Mouse (Mus musculus) cerebellum, adult 11 months (tissue): ENCODE measurements around the gene Nckipsd.

Experiments used
- DNase-seq: peaks from one replicate; pipeline ENCODE4 v3.0.0; 2022

Nckipsd gene

DNA sequence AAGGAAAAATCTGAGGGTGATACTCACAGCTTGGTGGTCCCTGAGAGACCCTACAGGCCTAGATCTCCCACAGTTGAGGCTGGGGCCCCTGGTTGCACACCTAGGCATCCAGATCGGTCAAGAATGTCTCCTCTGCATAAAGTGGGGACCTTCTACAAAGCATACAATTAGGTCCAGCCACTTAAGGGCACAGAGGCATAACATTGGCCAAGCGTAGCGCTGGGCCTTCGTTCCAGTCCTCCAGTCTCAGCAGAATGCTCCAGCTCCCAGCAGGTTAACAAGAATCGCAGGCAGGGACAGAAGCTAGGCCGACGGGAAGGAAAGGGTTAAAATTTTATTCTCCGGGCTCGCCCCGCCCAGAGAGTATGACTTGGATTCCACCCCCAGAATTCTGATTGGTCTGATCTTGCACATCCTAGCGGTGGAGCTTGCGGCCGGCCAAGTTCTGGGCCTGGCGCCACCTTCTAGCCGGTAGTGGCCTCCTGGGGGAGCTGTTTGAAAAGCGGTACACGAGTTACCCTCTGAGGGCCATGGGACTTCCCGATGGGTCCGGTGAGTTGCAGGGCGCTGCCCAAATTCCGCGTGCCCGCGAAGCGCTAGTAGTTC lies 45.6 kb downstream of the Nckipsd start:
- peak; percentile 92 for DNase-seq

DNA sequence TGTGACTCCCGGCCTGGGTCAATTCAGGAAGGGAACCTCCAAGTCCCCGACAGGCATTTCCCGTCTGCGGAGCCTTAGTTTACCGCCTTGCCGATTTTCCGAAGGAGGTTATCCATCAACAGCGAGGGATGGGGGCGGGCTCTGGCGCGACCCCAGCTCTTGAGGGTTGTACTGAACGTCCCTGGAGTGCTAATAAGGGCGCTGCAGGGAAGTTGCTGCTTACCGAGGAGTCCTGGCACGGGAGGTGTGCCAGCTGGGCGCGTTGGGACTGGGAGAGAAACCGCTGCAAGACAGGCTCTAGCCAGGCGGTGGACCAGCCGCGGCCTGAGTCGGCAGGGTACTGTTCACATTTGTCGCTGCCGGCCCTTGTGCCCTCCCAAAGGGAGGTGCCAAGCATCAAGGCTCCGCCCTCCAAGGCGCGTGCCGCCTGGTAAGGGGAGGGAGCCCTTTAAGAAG lies 46.1 kb downstream of the Nckipsd start:
- peak; percentile 76 for DNase-seq

DNA sequence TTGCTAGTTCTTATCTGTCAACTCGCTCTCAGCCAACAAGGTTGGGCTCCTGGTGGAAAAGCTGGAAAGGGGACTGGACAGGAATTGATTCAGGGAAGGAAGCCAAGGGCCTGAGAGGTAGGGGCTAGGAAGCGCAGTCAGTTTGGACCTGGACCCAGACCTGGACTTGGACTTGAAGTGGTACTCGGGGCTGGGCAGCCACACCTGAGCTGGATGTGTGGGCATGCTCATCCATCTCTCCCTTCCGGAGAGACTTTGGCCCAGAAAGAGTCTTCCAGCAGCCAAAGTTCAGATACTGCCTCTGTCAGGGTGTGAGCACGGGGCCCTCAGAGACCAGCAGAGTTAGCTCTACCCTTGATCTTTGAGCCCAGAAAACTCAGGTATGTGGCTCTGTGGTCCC lies 47.2 kb downstream of the Nckipsd start:
- DNase-seq = no peak

GRCm38 (mm10) chr9:108858792-108859527 lies 50.8 kb downstream of the Nckipsd start:
- DNase-seq = no peak
